Mouse (Mus musculus) ES-E14 (cell line): Measurements from ENCODE around the gene Sfi1. TPM values are rescaled to one million over a fixed set of nuclear protein-coding genes. Genes with fewer than 3 reads are reported as not detected.

Source experiments
- DNase-seq: peaks from one replicate; pipeline ENCODE4 v3.0.0-alpha.2; 2013; ENCODE audit warnings: low read depth, low spot score
- H3K27ac ChIP-seq: 2 replicates; pipeline ENCODE4 v1.5.1; 2012; ENCODE audit warnings: low read depth, mild to moderate bottlenecking, low read length, moderate library complexity, mixed read lengths; ENCODE audit not compliant: poor library complexity, insufficient read depth, severe bottlenecking
- H3K36me3 ChIP-seq: 2 replicates; pipeline ENCODE4 v1.6.1; 2012; ENCODE audit warnings: mild to moderate bottlenecking, low read length, moderate library complexity, mixed read lengths; ENCODE audit not compliant: control insufficient read depth, poor library complexity, insufficient read depth, severe bottlenecking
- H3K4me1 ChIP-seq, 2 experiments: fragments of 150-350 bp in 1 of 2; sonication (generic) in 1 of 2; 2 replicates each; pipeline ENCODE4 v1.6.1; 2012; ENCODE audit warnings: low read length in 2 of 2, mild to moderate bottlenecking in 1 of 2, mixed read lengths in 1 of 2; ENCODE audit not compliant: control insufficient read depth in 2 of 2, insufficient read depth in 2 of 2, poor library complexity in 1 of 2
- H3K4me3 ChIP-seq, 2 experiments: fragments of 150-350 bp in 1 of 2; sonication (generic) in 1 of 2; 2 replicates each; pipeline ENCODE4 v1.5.1; 2012; ENCODE audit warnings: low read length in 2 of 2, low read depth in 1 of 2, mild to moderate bottlenecking in 1 of 2, mixed read lengths in 1 of 2; ENCODE audit not compliant: insufficient read depth in 1 of 2, poor library complexity in 1 of 2, severe bottlenecking in 1 of 2
- H3K9ac ChIP-seq: 2 replicates; pipeline ENCODE4 v1.6.1; 2012; ENCODE audit warnings: low read depth, mild to moderate bottlenecking, low read length, mixed read lengths; ENCODE audit not compliant: poor library complexity, insufficient read depth, severe bottlenecking
- H3K9me3 ChIP-seq: fragments of 150-350 bp; sonication (generic); 2 replicates; pipeline ENCODE4 v1.6.1; 2012; ENCODE audit warnings: low read depth, mild to moderate bottlenecking, low read length; ENCODE audit not compliant: control insufficient read depth, insufficient read depth
- CHD2 ChIP-seq: IDR thresholded peaks from 2 replicates; pipeline ENCODE4 v1.6.1; 2014; ENCODE audit warnings: mild to moderate bottlenecking, low read depth, low read length, inconsistent platforms
- HCFC1 ChIP-seq: IDR thresholded peaks from 2 replicates; pipeline ENCODE4 v1.6.1; 2012; ENCODE audit warnings: low read length, inconsistent platforms, borderline replicate concordance; ENCODE audit not compliant: insufficient read depth
- MAFK ChIP-seq: IDR thresholded peaks from 2 replicates; pipeline ENCODE4 v1.6.1; 2014; ENCODE audit warnings: mild to moderate bottlenecking, low read depth, low read length, inconsistent platforms; ENCODE audit not compliant: insufficient read depth
- ZC3H11A ChIP-seq: IDR thresholded peaks from 2 replicates; pipeline ENCODE4 v1.6.1; 2012; ENCODE audit warnings: low read depth, mild to moderate bottlenecking, inconsistent platforms, low read length, borderline replicate concordance
- ZNF384 ChIP-seq: IDR thresholded peaks from 2 replicates; pipeline ENCODE4 v1.6.1; 2012; ENCODE audit warnings: low read depth, low read length, inconsistent platforms
- in situ Hi-C, 2 experiments: fragments of 600-800 bp; cut with MboI; formaldehyde crosslinking; loops; one replicate each; pipeline ENCODE4 v1.15.1; 2025; ENCODE audit warnings: low sequenced_read_pairs in 2 of 2, inconsistent platforms in 1 of 2; ENCODE audit not compliant: unreplicated experiment in 2 of 2
- total RNA-seq: library from RNA; depleted of rRNA; stranded (reverse); fragments of 300-350 nt; gene quantifications from 2 replicates; pipeline ENCODE4 v1.2.3, GENCODE M21; 2012; rRNA removed

The Sfi1 gene
- 18.5 and 25.5 TPM in 2 replicates for total RNA-seq

GRCm38 (mm10) chr11:3193363-3193762, at the start of gene Sfi1:
TSS of gene Sfi1 (minus strand) at chr11:3193463.
- no peaks in the 10 kb centered on the region for H3K36me3 ChIP-seq
- TF ChIP-seq ZC3H11A, result no peak
- no peak for TF ChIP-seq CHD2
- TF ChIP-seq MAFK, result no peak
- no peak for TF ChIP-seq HCFC1
- no peak for TF ChIP-seq ZNF384
- no peak within 1 kb of the TSS for H3K4me3 ChIP-seq
- no peak within 1 kb of the TSS for H3K27ac ChIP-seq
- no peaks in the 10 kb centered on the region for H3K4me1 ChIP-seq
- in situ Hi-C loops, result no loop called here
- H3K9me3 ChIP-seq, result no peaks in the 10 kb centered on the region
- DNase-seq, result no peak
- no peak within 1 kb of the TSS for H3K9ac ChIP-seq

DNA sequence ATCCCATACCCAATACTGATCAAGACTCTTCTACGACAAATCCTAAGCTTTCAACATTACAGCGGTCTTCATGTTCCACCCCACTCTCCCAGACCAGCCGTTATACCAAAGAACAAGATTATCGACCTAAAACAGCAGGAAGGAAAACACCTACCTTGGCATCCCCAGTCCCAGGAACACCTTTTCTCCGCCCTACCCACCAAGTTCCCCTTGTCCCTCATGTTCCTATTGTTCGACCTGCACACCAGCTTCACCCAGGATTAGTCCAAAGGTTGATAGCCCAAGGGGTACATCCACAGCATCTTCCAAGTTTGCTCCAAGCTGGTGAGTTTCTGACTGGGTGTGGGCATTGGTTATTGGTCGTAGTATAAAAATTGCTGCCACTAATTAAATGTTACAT, 49.1 kb upstream of the Sfi1 start:
- Histone ChIP-seq H3K4me3 (no peak overlapping the region), H3K36me3 (peaks cover 35% of the 10 kb centered on the region), H3K9ac (no peak overlapping the region), H3K9me3 (no peaks in the 10 kb centered on the region), H3K27ac (no peak overlapping the region), H3K4me1 (no peaks in the 10 kb centered on the region)
- DNase-seq, result no peak
- TF ChIP-seq HCFC1, result no peak
- TF ChIP-seq MAFK, result no peak
- no peak for TF ChIP-seq ZC3H11A
- TF ChIP-seq CHD2, result no peak
- TF ChIP-seq ZNF384, result no peak
- in situ Hi-C loops, result no loop called here

- DNase-seq, result no peak
- peaks cover 11% of the 10 kb centered on the region for H3K36me3 ChIP-seq
- no peak overlapping the region for H3K4me3 ChIP-seq
- no peaks in the 10 kb centered on the region for H3K9me3 ChIP-seq
- no peaks in the 10 kb centered on the region for H3K4me1 ChIP-seq
- in situ Hi-C loops, result no loop called here
- no peak overlapping the region for H3K9ac ChIP-seq
- TF ChIP-seq ZNF384 (no peak), MAFK (no peak), CHD2 (no peak)
- no peak overlapping the region for H3K27ac ChIP-seq
Measured at GRCm38 (mm10) chr11:3235277-3235676, 42.0 kb upstream of the Sfi1 start.

GRCm38 (mm10) chr11:3233704-3234103, 40.4 kb upstream of the Sfi1 start:
- peaks cover 11% of the 10 kb centered on the region for H3K36me3 ChIP-seq
- no peaks in the 10 kb centered on the region for H3K4me1 ChIP-seq
- DNase-seq, result no peak
- H3K4me3 ChIP-seq, result no peak overlapping the region
- no peak overlapping the region for H3K9ac ChIP-seq
- TF ChIP-seq MAFK (no peak), ZC3H11A (no peak), ZNF384 (peak; percentile 35; the same call in 1 of the 2 replicates), HCFC1 (no peak), CHD2 (no peak)
- no peak overlapping the region for H3K27ac ChIP-seq
- H3K9me3 ChIP-seq, result no peaks in the 10 kb centered on the region
- in situ Hi-C loops, result no loop called here

DNA sequence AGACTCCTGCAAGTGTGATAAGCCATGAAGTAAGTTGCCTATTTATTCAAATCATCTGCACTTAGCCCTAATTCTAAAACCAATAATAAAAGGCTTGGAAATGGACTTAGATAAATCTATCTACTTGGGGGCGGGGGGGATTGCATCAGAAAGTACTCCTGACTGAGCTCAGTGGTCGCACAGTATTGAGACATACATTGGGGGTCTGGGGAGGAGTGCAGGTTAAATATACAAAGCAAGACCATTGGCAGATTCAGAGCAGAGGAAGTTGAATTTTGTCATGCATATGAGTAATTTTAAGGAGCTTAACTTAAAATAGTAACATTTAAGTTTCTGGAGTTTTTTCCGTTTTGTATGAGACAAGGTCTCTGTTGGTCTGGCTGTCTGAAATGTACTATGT, 39.0 kb upstream of the Sfi1 start:
- no peak overlapping the region for H3K9ac ChIP-seq
- no peak for DNase-seq
- H3K4me1 ChIP-seq, result no peaks in the 10 kb centered on the region
- no peak overlapping the region for H3K27ac ChIP-seq
- no peak overlapping the region for H3K4me3 ChIP-seq
- H3K36me3 ChIP-seq, result peaks cover 12% of the 10 kb centered on the region
- in situ Hi-C loops, result no loop called here
- TF ChIP-seq CHD2, result no peak
- TF ChIP-seq MAFK, result no peak
- no peak for TF ChIP-seq ZNF384
- no peak for TF ChIP-seq HCFC1
- no peak for TF ChIP-seq ZC3H11A
- no peaks in the 10 kb centered on the region for H3K9me3 ChIP-seq
